Mouse (Mus musculus) bone marrow macrophage, adult 2 months (primary cell): ENCODE results near the gene Galnt6.

Source experiments
- CTCF ChIP-seq: IDR thresholded peaks from 2 replicates; pipeline ENCODE4 v1.5.1; 2012; ENCODE audit warnings: low read depth, mild to moderate bottlenecking, low read length, moderate library complexity
- POLR2A ChIP-seq: IDR thresholded peaks from 2 replicates; pipeline ENCODE4 v1.6.1; 2012; ENCODE audit warnings: mild to moderate bottlenecking, low read depth, low read length, borderline replicate concordance

GRCm38 (mm10) chr15:100720066-100720465 lies 9.1 kb downstream of the Galnt6 start:
- TF ChIP-seq POLR2A (no peak), CTCF (no peak)
